Mouse (Mus musculus): ENCODE results near the gene Sh3pxd2b.

Gene Sh3pxd2b

DNA sequence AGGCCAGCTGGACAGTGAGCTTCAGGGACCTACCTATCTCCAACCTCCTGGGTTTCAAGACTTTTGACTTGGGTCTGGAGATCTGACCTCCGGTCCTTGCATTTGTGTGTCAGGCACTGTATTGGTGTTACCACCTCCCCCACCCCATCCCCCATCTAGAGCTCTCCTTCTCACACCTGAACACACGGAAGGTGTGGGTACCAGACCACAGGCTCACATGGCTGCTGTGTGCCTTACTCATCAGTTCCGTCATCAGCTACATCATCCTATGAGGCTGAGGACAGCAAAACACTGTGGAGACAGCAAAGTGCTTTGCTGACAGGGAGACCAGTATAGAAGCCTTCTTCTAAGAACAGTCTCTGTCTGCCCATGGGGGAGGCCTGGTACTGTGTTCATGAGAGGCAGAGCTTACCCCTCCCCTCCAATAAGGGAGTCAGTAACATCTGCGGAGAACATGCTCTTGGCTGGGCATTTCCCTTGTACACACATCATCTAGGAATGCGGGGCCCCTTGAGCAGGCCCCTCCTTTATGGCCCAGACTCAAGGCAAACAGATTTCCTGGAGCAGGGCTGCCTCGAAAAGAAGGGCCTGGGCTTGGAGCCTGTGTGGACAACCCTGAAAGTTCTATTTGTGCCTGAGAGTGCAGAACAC lies 87.9 kb downstream of the Sh3pxd2b start:
- peak; percentile 60 for DNase-seq (ENCODE audit: low spot score)

DNA sequence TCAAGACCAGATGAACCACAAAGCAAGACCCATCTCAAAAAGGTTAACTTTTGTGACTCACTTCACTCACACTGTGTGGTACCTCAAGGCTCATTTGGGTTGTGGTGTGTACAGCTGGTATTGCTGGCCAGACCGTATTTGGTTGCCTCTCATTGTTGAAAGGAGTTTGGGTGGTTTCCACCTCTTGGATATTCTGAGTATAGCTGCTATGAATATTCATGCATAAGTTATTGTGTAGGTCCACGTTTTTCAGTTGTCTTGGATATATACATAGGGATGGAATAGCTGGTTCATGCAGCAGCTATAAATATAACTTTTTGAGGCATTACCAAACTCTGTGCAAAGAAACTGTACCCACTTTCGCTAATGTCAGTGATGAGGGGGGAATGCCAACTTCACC lies 95.0 kb downstream of the Sh3pxd2b start:
- DNase-seq (ENCODE audit: low spot score): no peak

DNA sequence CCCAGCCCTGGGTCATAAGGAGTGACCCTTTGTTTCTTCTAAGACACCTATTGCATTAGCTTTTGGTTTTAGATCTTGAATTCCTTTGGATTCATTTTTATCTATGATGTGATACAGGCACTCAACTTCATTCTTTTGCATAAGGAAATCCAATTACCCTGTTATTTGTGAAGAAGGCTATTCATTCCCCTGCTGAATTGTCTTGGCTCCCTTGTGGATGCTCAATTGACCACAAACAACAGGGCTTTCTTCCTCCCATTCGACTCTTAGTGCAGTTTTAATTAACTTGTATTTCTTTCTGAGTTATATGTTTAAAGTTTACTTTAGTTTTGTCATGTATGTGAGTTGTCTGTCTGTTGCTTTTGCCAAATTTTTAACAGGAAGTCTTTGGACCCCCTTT lies 96.6 kb downstream of the Sh3pxd2b start:
- no peak for DNase-seq (ENCODE audit: low spot score)

DNA sequence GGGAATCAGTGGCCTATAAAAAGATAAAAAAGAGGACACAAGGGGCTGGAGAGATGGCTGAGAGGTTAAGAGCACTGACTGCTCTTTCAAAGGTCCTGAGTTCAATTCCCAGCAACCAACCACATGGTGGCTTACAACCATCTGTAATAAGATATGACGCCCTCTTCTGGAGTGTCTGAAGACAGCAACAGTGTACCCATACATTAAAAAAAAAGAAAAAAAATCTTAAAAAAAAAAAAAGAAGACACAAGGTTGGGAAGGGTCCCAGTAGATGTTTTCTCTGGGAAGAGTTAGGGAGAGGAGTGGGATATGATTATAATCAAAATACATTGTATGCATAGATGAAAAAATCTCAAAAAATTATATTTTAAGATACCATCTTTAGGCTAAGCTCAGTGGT lies 97.5 kb downstream of the Sh3pxd2b start:
- no peak for DNase-seq (ENCODE audit: low spot score)

DNA sequence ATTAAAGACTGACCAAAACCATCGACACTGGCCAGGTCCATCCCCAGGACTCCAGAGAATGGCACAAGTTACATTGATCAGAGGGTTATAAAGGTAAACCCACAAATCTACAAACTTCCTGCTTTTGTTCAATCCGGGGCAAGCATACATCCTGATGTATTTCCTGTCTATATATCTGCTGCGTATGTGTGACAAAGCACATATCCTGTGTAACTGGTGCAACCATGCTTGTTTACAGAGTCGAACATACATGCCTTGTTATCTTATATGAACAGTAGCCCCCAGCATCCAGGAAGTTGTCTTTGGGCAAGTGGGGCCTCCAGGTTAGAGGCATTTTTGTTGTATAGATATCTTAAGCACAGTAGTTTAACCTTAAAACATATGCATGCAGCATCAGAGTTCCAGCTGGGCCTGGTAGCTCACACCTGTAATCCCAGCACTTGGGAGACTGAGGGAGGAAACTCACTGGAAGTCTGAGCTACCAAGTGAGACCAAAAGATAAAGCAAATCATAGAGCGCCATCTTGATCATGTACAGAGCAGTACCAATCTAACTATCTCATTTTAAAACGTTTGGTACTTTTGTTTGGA lies 98.1 kb downstream of the Sh3pxd2b start:
- DNase-seq (ENCODE audit: low spot score): no peak

DNA sequence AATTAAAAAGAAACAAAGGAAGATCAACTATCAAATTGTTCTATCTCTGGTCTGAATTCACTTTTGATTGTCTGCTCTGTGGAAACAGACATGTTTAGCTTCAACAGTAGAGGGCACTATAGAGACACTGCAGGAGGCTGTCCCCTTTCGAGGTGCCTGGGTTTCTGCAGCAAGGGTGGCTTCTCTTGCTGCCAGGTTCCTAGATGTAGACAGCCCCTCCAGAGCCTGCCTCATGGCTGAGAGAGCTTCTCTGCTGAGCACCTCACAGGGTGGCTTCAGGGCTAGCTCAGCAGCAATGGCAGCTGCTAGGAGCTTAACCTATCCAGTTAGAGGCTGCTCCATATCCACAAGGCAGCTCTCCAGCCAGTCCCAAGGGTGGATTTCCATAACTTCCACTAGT lies 102.6 kb downstream of the Sh3pxd2b start:
- peak; percentile 29 for DNase-seq (ENCODE audit: low spot score)

DNA sequence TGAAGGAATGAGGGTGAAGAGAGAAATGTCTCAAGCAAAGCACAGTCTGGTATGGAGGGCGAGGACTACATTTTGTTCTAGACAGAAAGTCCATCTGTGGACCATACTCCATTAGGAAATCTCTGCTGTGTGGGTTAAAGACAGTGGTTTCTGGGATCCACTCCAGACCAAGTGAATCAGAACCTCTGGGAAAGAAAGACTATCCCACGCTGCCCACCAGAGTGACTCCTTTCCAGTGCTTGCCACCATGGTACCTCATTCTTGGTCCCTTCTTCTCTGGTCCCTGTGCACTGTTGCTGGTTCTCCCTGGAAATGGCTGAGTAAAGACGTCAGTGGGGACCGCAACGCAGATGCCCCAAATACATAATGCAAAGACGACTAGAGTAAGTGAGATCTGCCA lies 103.7 kb downstream of the Sh3pxd2b start:
- DNase-seq (ENCODE audit: low spot score): no peak

DNA sequence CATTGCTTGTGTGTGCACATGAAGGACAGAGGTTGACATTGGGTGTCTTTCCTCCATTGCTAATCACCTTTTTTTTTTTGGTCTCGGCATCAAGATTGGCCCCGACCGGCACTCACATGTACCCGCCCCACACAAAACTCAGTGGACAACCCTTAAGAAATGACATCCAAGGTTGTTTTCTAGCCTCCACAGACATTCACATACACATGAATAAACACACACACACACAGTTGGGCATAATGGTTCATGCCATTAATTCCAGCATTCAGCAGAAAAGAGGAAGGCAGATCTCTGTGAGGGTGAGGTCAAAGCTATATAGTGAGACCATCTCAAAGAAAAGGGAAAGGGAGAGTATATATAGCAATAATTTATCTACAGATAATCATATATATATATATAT lies 105.1 kb downstream of the Sh3pxd2b start:
- no peak for DNase-seq (ENCODE audit: low spot score)

DNA sequence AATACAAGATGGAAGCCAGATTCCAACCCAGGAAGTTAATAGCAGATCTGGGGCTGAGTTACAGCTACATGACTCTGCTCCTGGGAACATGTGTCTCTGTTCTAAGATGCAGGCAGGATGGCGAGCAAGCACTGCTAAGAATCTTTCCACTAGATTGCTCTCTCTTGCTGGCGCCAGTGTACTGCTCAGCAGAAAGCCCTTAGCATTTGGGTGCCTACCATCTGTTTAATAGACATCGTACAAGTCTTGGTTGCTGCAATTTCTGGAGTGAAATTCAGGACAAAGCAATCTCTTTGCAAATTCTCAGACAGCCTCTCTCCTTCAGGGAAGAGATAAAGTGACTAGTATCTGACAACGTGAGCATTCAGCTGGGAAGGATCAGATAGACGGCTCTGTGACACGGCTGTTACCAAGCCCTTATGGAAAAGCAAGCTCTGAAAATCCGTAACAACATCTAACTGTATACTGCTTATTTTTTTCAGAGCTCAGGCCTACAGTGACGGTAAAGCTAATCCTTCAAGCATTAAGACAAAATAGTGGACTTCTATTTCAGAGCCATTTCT lies 105.8 kb downstream of the Sh3pxd2b start:
- no peak for DNase-seq (ENCODE audit: low spot score)

DNA sequence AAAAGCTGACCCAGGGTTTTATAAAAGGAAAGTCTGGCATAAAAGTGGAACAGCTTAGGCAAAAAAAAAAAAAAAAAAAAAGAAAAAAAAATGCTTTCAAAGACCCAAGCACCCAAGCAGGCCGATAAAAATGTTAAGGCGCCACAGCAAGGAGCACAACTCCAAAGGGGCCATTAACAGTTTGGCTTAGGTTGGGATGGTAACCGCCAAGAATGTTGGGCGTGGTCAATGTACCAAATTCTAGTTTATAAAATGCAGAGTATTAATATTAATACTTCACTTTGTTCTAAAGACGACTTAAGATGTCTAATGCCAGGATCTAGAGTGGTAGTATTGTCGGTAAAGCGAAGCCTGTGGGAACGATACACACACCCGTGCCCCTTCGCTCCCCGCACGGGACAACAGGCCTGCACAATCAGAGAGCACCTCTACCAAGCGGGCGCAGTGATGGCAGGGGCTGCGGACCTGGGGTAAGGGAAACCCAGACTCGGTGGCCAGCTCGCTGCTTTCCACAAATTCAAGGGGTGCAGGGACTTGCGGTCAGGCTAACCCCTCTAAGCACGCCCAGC lies 106.7 kb downstream of the Sh3pxd2b start:
- no peak for DNase-seq (ENCODE audit: low spot score)

DNA sequence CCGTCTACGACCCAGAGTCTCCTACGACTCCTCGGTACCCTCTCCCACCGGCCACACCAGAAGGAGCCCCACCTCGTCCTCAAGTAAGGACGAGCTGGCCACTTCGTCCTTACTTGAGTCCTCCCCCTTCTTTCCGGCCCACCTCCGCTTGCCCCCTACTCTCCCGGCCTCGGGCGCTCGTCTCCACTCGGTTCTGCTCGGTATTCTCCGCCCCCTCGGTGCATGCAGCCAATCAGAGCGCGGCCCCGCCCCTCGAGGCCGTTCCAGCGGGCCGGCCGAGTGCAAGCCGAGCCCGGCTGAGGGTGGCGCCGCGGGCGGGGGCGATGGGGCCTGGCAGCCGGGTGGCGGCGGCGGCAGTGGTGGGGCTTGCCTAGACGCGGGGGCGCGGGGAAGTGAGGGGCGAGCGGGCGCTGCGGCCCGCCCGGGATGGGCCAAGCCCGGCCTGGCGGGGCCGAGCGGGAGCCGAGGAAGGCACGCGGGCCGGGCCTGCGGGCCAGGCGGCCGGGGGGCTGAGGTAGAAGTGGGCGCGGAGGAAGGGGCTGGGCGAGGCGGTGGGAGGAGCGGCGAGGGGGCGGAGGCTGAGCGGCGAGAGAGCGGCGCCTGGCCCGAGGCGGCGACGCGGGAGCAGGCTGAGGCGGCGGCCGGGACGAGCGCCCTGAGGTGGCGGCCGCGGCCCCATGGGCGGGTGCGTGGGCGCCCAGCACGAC lies 107.3 kb downstream of the Sh3pxd2b start, which contains the start of gene Ubtd2:
Gene Ubtd2, plus strand, starts transcription at position 571 of the 707 bp plus-strand sequence.
- peak; percentile 98 for DNase-seq (ENCODE audit: low spot score)

DNA sequence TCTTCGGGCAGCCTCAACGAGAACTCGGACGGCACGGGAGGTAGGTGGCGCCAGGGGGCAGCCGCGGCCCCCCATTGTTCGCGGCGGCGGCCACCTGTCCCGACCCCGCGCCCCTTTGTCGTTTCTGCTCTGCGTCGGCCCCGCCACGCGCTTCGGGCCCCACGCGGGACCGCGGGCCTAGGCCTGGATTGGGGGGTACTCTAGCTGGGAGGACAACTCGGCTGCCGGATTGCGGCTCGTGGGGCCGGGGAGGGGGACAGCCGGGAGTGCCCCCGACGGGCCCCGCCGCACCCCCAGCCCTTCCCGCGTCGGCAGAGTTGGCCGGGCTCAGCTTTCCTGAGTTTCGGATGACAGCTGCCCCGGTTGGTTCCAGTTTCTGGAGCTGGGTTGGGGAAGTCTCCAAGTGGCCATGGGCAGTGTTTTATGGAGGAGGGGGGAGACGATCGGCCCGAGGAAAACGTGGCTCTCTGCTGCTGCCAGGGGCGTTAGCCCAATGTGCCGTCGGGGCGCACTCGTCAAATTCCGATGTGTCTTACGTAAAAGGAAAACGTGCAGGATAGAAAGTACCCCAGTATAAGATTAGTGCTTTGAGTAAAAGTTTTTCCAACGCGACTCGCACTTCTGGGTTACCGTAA lies 108.0 kb downstream of the Sh3pxd2b start:
- no peak for DNase-seq (ENCODE audit: low spot score)

DNA sequence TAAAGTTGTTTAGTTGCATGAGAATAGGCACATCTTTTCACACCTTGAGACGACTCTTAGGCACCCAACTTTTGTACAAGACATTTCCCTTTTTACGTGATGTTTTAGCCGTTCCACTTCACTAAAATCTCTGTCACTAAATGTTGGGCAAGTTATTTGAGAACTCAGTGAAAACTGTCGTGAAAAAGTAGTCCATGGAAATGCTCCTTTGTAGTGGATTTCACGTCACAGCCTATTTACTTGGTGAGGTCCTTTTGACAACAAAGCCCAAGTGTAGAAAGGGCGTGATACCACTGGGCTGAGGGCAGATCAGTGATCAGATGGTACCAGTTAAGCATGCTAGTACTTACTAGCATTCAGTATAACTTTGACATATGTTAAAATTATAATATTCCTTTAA lies 108.7 kb downstream of the Sh3pxd2b start:
- no peak for DNase-seq (ENCODE audit: low spot score)

DNA sequence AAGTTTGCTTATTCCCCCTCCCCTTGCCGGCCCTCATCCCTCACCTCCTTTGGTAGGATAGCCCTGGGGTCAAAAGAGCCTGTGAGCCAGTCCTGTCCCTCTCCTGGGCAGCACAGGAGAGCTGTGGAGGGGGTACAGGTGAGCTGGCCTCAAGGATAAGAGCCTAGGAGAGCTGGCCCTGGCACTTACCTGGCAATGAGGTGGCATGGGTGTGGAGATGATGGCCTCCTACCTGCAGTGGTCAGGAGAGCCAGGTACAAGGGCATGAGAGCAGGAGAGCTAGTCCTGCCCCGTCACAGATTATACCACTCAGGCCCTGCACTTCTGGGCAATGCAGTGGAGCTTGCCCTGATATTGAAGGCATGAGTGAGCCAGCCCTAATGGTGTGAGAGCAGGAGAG lies 116.7 kb downstream of the Sh3pxd2b start:
- DNase-seq (ENCODE audit: low spot score): no peak

DNA sequence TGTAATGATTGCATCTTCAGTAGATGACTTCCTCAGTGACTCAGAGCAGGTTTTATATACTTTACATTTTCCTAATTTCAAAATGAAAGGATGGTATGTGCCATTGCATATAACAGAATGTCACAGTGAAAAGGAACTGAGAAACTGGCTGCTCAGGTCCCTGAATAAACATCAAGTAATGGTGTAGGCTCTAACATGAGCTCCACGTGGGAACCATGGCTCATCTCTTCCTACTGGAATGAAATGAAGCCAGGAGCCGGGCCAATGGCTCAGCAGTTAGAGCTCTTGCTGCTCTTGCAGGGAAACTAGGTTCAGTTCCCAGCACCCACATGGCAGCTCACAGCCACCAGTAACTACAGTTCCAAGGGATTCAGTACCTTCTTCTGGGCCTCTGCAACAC lies 124.3 kb downstream of the Sh3pxd2b start:
- DNase-seq (ENCODE audit: low spot score): no peak

DNA sequence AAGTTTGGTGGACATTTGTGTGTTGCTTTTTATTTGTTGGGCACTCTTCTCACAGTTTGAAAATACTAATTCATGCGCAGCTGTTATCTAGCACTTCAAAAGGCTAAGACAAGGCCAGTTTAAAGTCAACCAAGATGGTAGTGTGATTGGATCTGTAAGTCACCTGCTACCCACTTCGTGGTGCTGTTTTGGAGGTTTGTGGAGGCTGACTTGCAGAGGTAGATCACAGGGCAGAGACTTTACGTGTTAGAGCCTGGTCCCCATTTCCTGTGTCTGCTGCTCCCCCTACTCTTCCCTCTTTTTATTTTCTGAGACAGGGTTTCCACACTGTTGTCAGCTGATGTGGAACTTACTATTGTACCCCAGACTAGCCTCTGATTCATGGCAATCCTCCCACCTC lies 127.1 kb downstream of the Sh3pxd2b start:
- DNase-seq (ENCODE audit: low spot score): no peak

DNA sequence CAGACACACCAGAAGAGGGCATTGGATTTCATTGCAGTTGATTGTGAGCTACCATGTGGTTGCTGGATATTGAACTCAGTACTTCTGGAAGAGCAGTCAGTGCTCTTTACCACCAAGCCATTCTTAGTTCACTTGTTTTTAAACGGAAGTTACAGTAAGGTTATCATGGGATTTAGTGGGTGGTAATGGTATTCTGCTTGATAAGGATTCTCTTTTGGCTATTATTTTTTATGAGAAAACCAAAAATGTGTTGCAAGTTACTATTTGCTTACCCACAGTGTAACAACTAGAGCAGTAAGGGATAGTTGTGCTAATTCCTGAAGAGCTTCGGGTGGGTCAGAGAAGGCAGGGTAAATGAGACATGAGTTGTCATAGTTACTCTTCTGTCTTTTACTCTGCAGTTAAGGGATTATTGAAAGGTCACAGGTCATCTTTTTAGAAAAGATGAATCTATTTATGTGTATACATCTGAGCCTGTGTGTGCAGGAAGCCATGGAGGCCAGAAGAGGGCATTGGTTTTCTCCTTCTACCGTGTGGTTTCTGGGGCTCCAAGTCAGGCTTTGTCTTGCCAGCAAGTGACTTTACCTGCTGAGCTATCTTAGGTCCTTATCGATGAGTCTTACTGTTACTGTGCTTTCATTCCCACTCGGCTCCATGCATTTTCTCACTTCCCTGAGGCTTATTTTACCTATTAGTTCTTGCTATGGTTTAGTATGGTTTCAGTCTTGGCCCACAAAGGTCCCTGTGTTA lies 128.0 kb downstream of the Sh3pxd2b start:
- no peak for DNase-seq (ENCODE audit: low spot score)

Measured in testis, postnatal 14 days (tissue).